Mouse (Mus musculus): ENCODE data around the gene Gpatch11. TPM values are rescaled to one million over a fixed set of nuclear protein-coding genes. Genes with fewer than 3 reads are reported as not detected.
A peak's percentile ranks its signal among the peaks of the same experiment; 100 is the strongest.

The Gpatch11 gene
- polyA plus RNA-seq, 1 experiment, result 14.5 TPM

- Histone ChIP-seq H3K27me3 (ENCODE audit: control insufficient read depth, insufficient read depth, insufficient read length) (no peaks in the 10 kb centered on the region), H3K36me3 (ENCODE audit: control insufficient read depth, insufficient read depth) (peaks cover 49% of the 10 kb centered on the region)
- TF ChIP-seq FOSL1 (IDR thresholded peaks at IDR 0.05; ENCODE audit: insufficient read depth, low read length, poor library complexity, severe bottlenecking) (no peak), MYOG (IDR thresholded peaks at IDR 0.05; ENCODE audit: control insufficient read depth, extremely low read depth, insufficient read length) (no peak), CTCF (IDR thresholded peaks at IDR 0.05; ENCODE audit: control insufficient read depth, insufficient read depth, insufficient read length) (no peak), CEBPB (IDR thresholded peaks at IDR 0.05; ENCODE audit: low read depth) (no peak), USF1 (IDR thresholded peaks at IDR 0.05; ENCODE audit: low read depth) (no peak), MAX (IDR thresholded peaks at IDR 0.05) (no peak), MYOD1 (IDR thresholded peaks at IDR 0.05; ENCODE audit: control insufficient read depth, insufficient read length, low read depth) (no peak)
Measured at GRCm38 (mm10) chr17:78856243-78856642, 20.9 kb downstream of the Gpatch11 start.

GRCm38 (mm10) chr17:78873886-78874285 is 38.5 kb downstream of the Gpatch11 start:
- H3K4me3 ChIP-seq (ENCODE audit: insufficient read depth, poor library complexity, severe bottlenecking), result no peak overlapping the region
- H3K36me3 ChIP-seq (ENCODE audit: control insufficient read depth, insufficient read depth), result peaks cover 26% of the 10 kb centered on the region
- no peak for TF ChIP-seq FOSL1 (IDR thresholded peaks at IDR 0.05; ENCODE audit: insufficient read depth, low read length, poor library complexity, severe bottlenecking)
- no peak for TF ChIP-seq USF1 (IDR thresholded peaks at IDR 0.05; ENCODE audit: low read depth)
- TF ChIP-seq CEBPB (IDR thresholded peaks at IDR 0.05; ENCODE audit: low read depth), result no peak
- no peak for TF ChIP-seq MYOG (IDR thresholded peaks at IDR 0.05; ENCODE audit: control insufficient read depth, extremely low read depth, insufficient read length)
- no peak for TF ChIP-seq MYOD1 (IDR thresholded peaks at IDR 0.05; ENCODE audit: control insufficient read depth, insufficient read length, low read depth)
- no peak for TF ChIP-seq CTCF (IDR thresholded peaks at IDR 0.05; ENCODE audit: control insufficient read depth, insufficient read depth, insufficient read length)
- no peak for TF ChIP-seq MAX (IDR thresholded peaks at IDR 0.05)
- H3K79me3 ChIP-seq (ENCODE audit: low read depth), result no peaks in the 10 kb centered on the region
- no peaks in the 10 kb centered on the region for H3K79me2 ChIP-seq (ENCODE audit: control insufficient read depth, insufficient read depth)
- no peaks in the 10 kb centered on the region for H3K27me3 ChIP-seq (ENCODE audit: control insufficient read depth, insufficient read depth, insufficient read length)
- no peak overlapping the region for H3ac ChIP-seq (ENCODE audit: control insufficient read depth, insufficient read length, low read depth)

More at GRCm38 (mm10) chr17:78856243-78856642, 20.9 kb downstream of the Gpatch11 start:
- H3ac ChIP-seq (ENCODE audit: control insufficient read depth, insufficient read length, low read depth), result no peak overlapping the region
- H3K79me3 ChIP-seq (ENCODE audit: low read depth), result no peaks in the 10 kb centered on the region
- no peak overlapping the region for H3K4me3 ChIP-seq (ENCODE audit: insufficient read depth, poor library complexity, severe bottlenecking)
- no peaks in the 10 kb centered on the region for H3K79me2 ChIP-seq (ENCODE audit: control insufficient read depth, insufficient read depth)

GRCm38 (mm10) chr17:78881878-78882304 is 46.5 kb downstream of the Gpatch11 start:
- Histone ChIP-seq H3K79me2 (ENCODE audit: control insufficient read depth, insufficient read depth) (peaks cover 24% of the 10 kb centered on the region), H3K36me3 (ENCODE audit: control insufficient read depth, insufficient read depth) (peaks cover 15% of the 10 kb centered on the region), H3K4me3 (ENCODE audit: insufficient read depth, poor library complexity, severe bottlenecking) (peak overlapping the region; percentile 72), H3ac (ENCODE audit: control insufficient read depth, insufficient read length, low read depth) (peak overlapping the region; percentile 61), H3K27me3 (ENCODE audit: control insufficient read depth, insufficient read depth, insufficient read length) (no peaks in the 10 kb centered on the region), H3K79me3 (ENCODE audit: low read depth) (peaks cover 2% of the 10 kb centered on the region)
- no peak for TF ChIP-seq FOSL1 (IDR thresholded peaks at IDR 0.05; ENCODE audit: insufficient read depth, low read length, poor library complexity, severe bottlenecking)
- no peak for TF ChIP-seq CEBPB (IDR thresholded peaks at IDR 0.05; ENCODE audit: low read depth)
- TF ChIP-seq MYOG (IDR thresholded peaks at IDR 0.05; ENCODE audit: control insufficient read depth, extremely low read depth, insufficient read length), result no peak
- no peak for TF ChIP-seq USF1 (IDR thresholded peaks at IDR 0.05; ENCODE audit: low read depth)
- TF ChIP-seq MAX (IDR thresholded peaks at IDR 0.05), result no peak
- TF ChIP-seq CTCF (IDR thresholded peaks at IDR 0.05; ENCODE audit: control insufficient read depth, insufficient read depth, insufficient read length), result no peak
- TF ChIP-seq MYOD1 (IDR thresholded peaks at IDR 0.05; ENCODE audit: control insufficient read depth, insufficient read length, low read depth), result no peak

- Histone ChIP-seq H3K4me3 (ENCODE audit: insufficient read depth, poor library complexity, severe bottlenecking) (peak within 1 kb of the TSS; percentile 72), H3K79me2 (ENCODE audit: control insufficient read depth, insufficient read depth) (peaks cover 24% of the 10 kb centered on the region), H3ac (ENCODE audit: control insufficient read depth, insufficient read length, low read depth) (peak within 1 kb of the TSS; percentile 61), H3K79me3 (ENCODE audit: low read depth) (peaks cover 2% of the 10 kb centered on the region), H3K36me3 (ENCODE audit: control insufficient read depth, insufficient read depth) (peaks cover 8% of the 10 kb centered on the region), H3K27me3 (ENCODE audit: control insufficient read depth, insufficient read depth, insufficient read length) (no peaks in the 10 kb centered on the region)
- no peak for TF ChIP-seq CTCF (IDR thresholded peaks at IDR 0.05; ENCODE audit: control insufficient read depth, insufficient read depth, insufficient read length)
- no peak for TF ChIP-seq FOSL1 (IDR thresholded peaks at IDR 0.05; ENCODE audit: insufficient read depth, low read length, poor library complexity, severe bottlenecking)
- TF ChIP-seq CEBPB (IDR thresholded peaks at IDR 0.05; ENCODE audit: low read depth), result no peak
- TF ChIP-seq MYOD1 (IDR thresholded peaks at IDR 0.05; ENCODE audit: control insufficient read depth, insufficient read length, low read depth), result no peak
- TF ChIP-seq MYOG (IDR thresholded peaks at IDR 0.05; ENCODE audit: control insufficient read depth, extremely low read depth, insufficient read length), result no peak
- TF ChIP-seq USF1 (IDR thresholded peaks at IDR 0.05; ENCODE audit: low read depth), result no peak
- no peak for TF ChIP-seq MAX (IDR thresholded peaks at IDR 0.05)
Measured at GRCm38 (mm10) chr17:78882401-78883112, 47.2 kb downstream of the Gpatch11 start, which contains the start of gene Eif2ak2. Eif2ak2 (minus strand) TSS chr17:78882573.

GRCm38 (mm10) chr17:78883291-78883690 is 47.9 kb downstream of the Gpatch11 start:
- Histone ChIP-seq H3K79me2 (ENCODE audit: control insufficient read depth, insufficient read depth) (peaks cover 24% of the 10 kb centered on the region), H3K27me3 (ENCODE audit: control insufficient read depth, insufficient read depth, insufficient read length) (no peaks in the 10 kb centered on the region), H3K36me3 (ENCODE audit: control insufficient read depth, insufficient read depth) (peaks cover under 1% of the 10 kb centered on the region), H3K4me3 (ENCODE audit: insufficient read depth, poor library complexity, severe bottlenecking) (no peak overlapping the region), H3K79me3 (ENCODE audit: low read depth) (peaks cover 2% of the 10 kb centered on the region), H3ac (ENCODE audit: control insufficient read depth, insufficient read length, low read depth) (no peak overlapping the region)
- no peak for TF ChIP-seq MYOD1 (IDR thresholded peaks at IDR 0.05; ENCODE audit: control insufficient read depth, insufficient read length, low read depth)
- no peak for TF ChIP-seq MAX (IDR thresholded peaks at IDR 0.05)
- no peak for TF ChIP-seq USF1 (IDR thresholded peaks at IDR 0.05; ENCODE audit: low read depth)
- no peak for TF ChIP-seq CEBPB (IDR thresholded peaks at IDR 0.05; ENCODE audit: low read depth)
- TF ChIP-seq FOSL1 (IDR thresholded peaks at IDR 0.05; ENCODE audit: insufficient read depth, low read length, poor library complexity, severe bottlenecking), result no peak
- no peak for TF ChIP-seq MYOG (IDR thresholded peaks at IDR 0.05; ENCODE audit: control insufficient read depth, extremely low read depth, insufficient read length)
- TF ChIP-seq CTCF (IDR thresholded peaks at IDR 0.05; ENCODE audit: control insufficient read depth, insufficient read depth, insufficient read length), result no peak
